ENCODE assay signal across 16 mouse cellular contexts in the genomic region with DNA sequence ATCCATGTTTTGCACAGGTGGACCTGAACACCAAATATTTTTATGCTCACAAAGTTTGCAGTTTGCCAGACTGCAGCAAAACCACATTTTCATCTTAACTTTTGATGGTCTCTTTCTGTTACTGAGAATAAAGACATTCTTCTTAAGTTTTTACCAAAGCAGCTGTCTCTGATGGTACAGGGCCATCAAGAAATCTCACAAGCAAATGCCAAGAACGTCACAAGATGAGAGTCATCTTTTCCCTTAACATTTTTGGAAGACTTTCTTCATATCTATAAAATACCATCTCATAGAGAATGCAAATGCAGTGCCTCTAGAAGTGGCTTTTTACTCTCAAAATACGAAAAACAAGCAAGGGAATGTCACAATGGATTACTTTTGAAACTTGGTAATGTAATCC.
"Had no signal": no experiment of that assay in that cellular context is flagged by ENCODE, and none has a peak within 500 bp of the region (broad histone marks: within the 10 kb centered on the region; RNA-seq: fewer than 3 reads in every experiment).

No protein-coding gene starts in this region.

- H3K36me3 ChIP-seq: neural tube, embryonic 13.5 days; neural tube, embryonic 15.5 days; stomach, embryonic 15.5 days had no signal

- H3K27ac ChIP-seq: neural tube, embryonic 13.5 days; neural tube, embryonic 15.5 days; stomach, embryonic 15.5 days; stomach, postnatal 0 days had no signal

- H3K9me3 ChIP-seq: neural tube, embryonic 13.5 days; neural tube, embryonic 15.5 days; stomach, embryonic 15.5 days had no signal

- H3K9ac ChIP-seq: neural tube, embryonic 13.5 days; neural tube, embryonic 15.5 days; stomach, embryonic 15.5 days had no signal

- H3K27me3 ChIP-seq: neural tube, embryonic 13.5 days; neural tube, embryonic 15.5 days; stomach, embryonic 15.5 days had no signal

- H3K4me3 ChIP-seq: neural tube, embryonic 13.5 days; neural tube, embryonic 15.5 days; stomach, embryonic 15.5 days had no signal

- DNase-seq: retina, postnatal 1 day; right cerebral cortex, adult 18-20 months; right cerebral cortex, postnatal 14 days; right cerebral cortex, postnatal 25 days; right cerebral cortex, postnatal 4 days; spleen, adult 18-20 months; thymus, adult 18-20 months; thymus, adult 2 months; thymus, postnatal 14 days; thymus, postnatal 25 days; thymus, postnatal 36 days; thymus, postnatal 4 days had no signal

- H3K4me1 ChIP-seq: neural tube, embryonic 13.5 days; neural tube, embryonic 15.5 days; stomach, embryonic 15.5 days had no signal

- H3K4me2 ChIP-seq: neural tube, embryonic 13.5 days; neural tube, embryonic 15.5 days; stomach, embryonic 15.5 days had no signal
